Mouse (Mus musculus): Measurements from ENCODE around the gene Lrrc71. TPM values are rescaled to one million over a fixed set of nuclear protein-coding genes. Genes with fewer than 3 reads are reported as not detected.

Gene Lrrc71
- polyA plus RNA-seq, 1 experiment from 2014 or later = 0.12 TPM

- no peak for ATAC-seq
- no peak for DNase-seq (ENCODE audit: low read depth, low spot score)
- POLR2A ChIA-PET = interaction anchor here (1.2 kb wide), 1 partner anchor 15 kb away, joined by 3 read pairs; no protein-coding TSS in a partner anchor
- H3K27me3 ChIP-seq = no peaks in the 10 kb centered on the region
- CTCF ChIA-PET = interaction anchor here (1.8 kb wide), 1 partner anchor 10 kb away, joined by 4 read pairs; no protein-coding TSS in a partner anchor
- no peak for TF ChIP-seq CTCF (IDR thresholded peaks at IDR 0.05)
- in situ Hi-C loops (cut with MboI; ENCODE audit: low pct_unique_long_range_greater_than_20kb) = no loop called here
These were observed 19.7 kb downstream of the Lrrc71 start for GRCm38 (mm10) chr3:87728696-87729095.

- ChIA-PET POLR2A (no interaction called here), CTCF (no interaction called here)
- H3K27me3 ChIP-seq = no peaks in the 10 kb centered on the region
- DNase-seq (ENCODE audit: low read depth, low spot score) = no peak
- no peak for ATAC-seq
- in situ Hi-C loops (cut with MboI; ENCODE audit: low pct_unique_long_range_greater_than_20kb) = no loop called here
- TF ChIP-seq CTCF (IDR thresholded peaks at IDR 0.05) = no peak
These were observed 22.2 kb downstream of the Lrrc71 start for GRCm38 (mm10) chr3:87726191-87726590.

- no peak for TF ChIP-seq CTCF (IDR thresholded peaks at IDR 0.05)
- DNase-seq (ENCODE audit: low read depth, low spot score) = no peak
- ChIA-PET POLR2A (no interaction called here), CTCF (interaction anchor here (1.7 kb wide), 1 partner anchor 10 kb away, joined by 7 read pairs; no protein-coding TSS in a partner anchor)
- H3K27me3 ChIP-seq = no peaks in the 10 kb centered on the region
- no peak for ATAC-seq
- in situ Hi-C loops (cut with MboI; ENCODE audit: low pct_unique_long_range_greater_than_20kb) = no loop called here
These were observed 22.8 kb downstream of the Lrrc71 start for GRCm38 (mm10) chr3:87725396-87726160.

GRCm38 (mm10) chr3:87724556-87724955 is 23.9 kb downstream of the Lrrc71 start:
- H3K27me3 ChIP-seq = no peaks in the 10 kb centered on the region
- DNase-seq (ENCODE audit: low read depth, low spot score) = no peak
- ChIA-PET CTCF (interaction anchor here (1.7 kb wide), 1 partner anchor 11 kb away, joined by 7 read pairs; no protein-coding TSS in a partner anchor), POLR2A (no interaction called here)
- in situ Hi-C loops (cut with MboI; ENCODE audit: low pct_unique_long_range_greater_than_20kb) = no loop called here
- TF ChIP-seq CTCF (IDR thresholded peaks at IDR 0.05) = no peak
- no peak for ATAC-seq

- no peak for TF ChIP-seq CTCF (IDR thresholded peaks at IDR 0.05)
- DNase-seq (ENCODE audit: low read depth, low spot score) (no peak), ATAC-seq (no peak)
- H3K27me3 ChIP-seq = no peaks in the 10 kb centered on the region
- CTCF ChIA-PET = interaction anchor here (1.2 kb wide), 1 partner anchor 9 kb away, joined by 4 read pairs; no protein-coding TSS in a partner anchor
- in situ Hi-C loops (cut with MboI; ENCODE audit: low pct_unique_long_range_greater_than_20kb) = no loop called here
- POLR2A ChIA-PET = no interaction called here
These were observed 29.9 kb downstream of the Lrrc71 start for GRCm38 (mm10) chr3:87718525-87718924.

Other genes with a start within 250 kb of the Lrrc71 start
- 17.7 TPM for gene Etv3, start 223.2 kb downstream of the Lrrc71 start, polyA plus RNA-seq (2021)
- gene Arhgef11, start 131.1 kb downstream of the Lrrc71 start, polyA plus RNA-seq (2021) = 41.9 TPM
- not detected for gene Ntrk1, start 46.5 kb upstream of the Lrrc71 start, polyA plus RNA-seq (2021)
- 0.06 TPM for gene Insrr, start 48.3 kb upstream of the Lrrc71 start, polyA plus RNA-seq (2021)
- gene Pear1, start 75.7 kb upstream of the Lrrc71 start, polyA plus RNA-seq (2021) = 2.8 TPM
- gene Sh2d2a, start 98.1 kb upstream of the Lrrc71 start, polyA plus RNA-seq (2021) = not detected
- 72.2 TPM for gene Prcc, start 137.0 kb upstream of the Lrrc71 start, polyA plus RNA-seq (2021)
- 503 TPM for gene Hdgf, start 157.7 kb upstream of the Lrrc71 start, polyA plus RNA-seq (2021)
- 166 TPM for gene Mrpl24, start 170.9 kb upstream of the Lrrc71 start, polyA plus RNA-seq (2021)
- gene Isg20l2, start 181.7 kb upstream of the Lrrc71 start, polyA plus RNA-seq (2021) = 38.5 TPM
- 24.6 TPM for gene Rrnad1, start 182.1 kb upstream of the Lrrc71 start, polyA plus RNA-seq (2021)
- 0.59 TPM for gene Crabp2, start 200.0 kb upstream of the Lrrc71 start, polyA plus RNA-seq (2021)
- gene Nes, start 222.5 kb upstream of the Lrrc71 start, polyA plus RNA-seq (2021) = 45.0 TPM